Mouse (Mus musculus) ES-E14 (cell line): ENCODE measurements around the gene Trip10.

Source experiments
- CHD2 ChIP-seq: IDR thresholded peaks from 2 replicates; pipeline ENCODE4 v1.6.1; 2014; ENCODE audit warnings: mild to moderate bottlenecking, low read depth, low read length, inconsistent platforms
- HCFC1 ChIP-seq: IDR thresholded peaks from 2 replicates; pipeline ENCODE4 v1.6.1; 2012; ENCODE audit warnings: low read length, inconsistent platforms, borderline replicate concordance; ENCODE audit not compliant: insufficient read depth
- MAFK ChIP-seq: IDR thresholded peaks from 2 replicates; pipeline ENCODE4 v1.6.1; 2014; ENCODE audit warnings: mild to moderate bottlenecking, low read depth, low read length, inconsistent platforms; ENCODE audit not compliant: insufficient read depth
- ZC3H11A ChIP-seq: IDR thresholded peaks from 2 replicates; pipeline ENCODE4 v1.6.1; 2012; ENCODE audit warnings: low read depth, mild to moderate bottlenecking, inconsistent platforms, low read length, borderline replicate concordance
- ZNF384 ChIP-seq: IDR thresholded peaks from 2 replicates; pipeline ENCODE4 v1.6.1; 2012; ENCODE audit warnings: low read depth, low read length, inconsistent platforms

DNA sequence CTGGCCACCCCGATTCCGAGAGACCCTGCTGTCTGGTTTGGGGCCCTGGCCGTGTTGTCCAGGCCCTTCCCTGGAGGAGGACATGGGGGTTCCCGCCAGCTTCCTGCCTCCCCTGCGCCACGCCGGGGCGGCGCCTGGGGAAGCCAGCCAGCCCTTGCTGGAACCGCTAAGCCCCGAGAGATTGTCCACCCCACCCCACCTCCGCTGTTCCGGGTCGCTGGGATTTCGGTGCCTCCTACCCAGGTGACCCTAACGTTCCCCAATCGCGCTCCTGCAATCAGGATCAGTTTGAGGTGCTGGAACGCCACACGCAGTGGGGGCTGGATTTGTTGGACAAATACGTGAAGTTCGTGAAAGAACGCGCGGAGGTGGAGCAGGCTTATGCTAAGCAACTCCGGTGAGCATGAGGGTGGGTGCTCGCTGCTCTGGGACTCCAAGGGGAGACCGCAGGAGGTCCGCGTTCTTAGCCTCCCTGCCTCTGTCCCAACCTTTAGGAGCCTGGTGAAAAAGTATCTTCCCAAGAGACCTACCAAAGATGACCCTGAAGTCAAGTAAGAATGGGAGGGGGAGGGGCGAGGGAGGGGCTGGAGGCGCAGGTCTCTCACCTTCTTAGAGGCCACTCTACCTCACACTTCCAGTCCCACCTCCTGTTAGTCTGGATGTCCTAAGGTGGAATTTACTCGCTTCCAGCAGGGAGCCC is 1.4 kb downstream of the Trip10 start:
- no peak for TF ChIP-seq ZC3H11A
- TF ChIP-seq MAFK, result no peak
- TF ChIP-seq ZNF384, result no peak
- TF ChIP-seq CHD2, result no peak
- no peak for TF ChIP-seq HCFC1
